Mouse (Mus musculus) kidney, adult 2 months (tissue): ENCODE measurements around the gene Bloc1s1.

Experiments used
- CTCF ChIP-seq: fragments of 200-500 bp; conservative IDR thresholded peaks from 2 replicates; pipeline ENCODE4 v1.5.1; 2011; ENCODE audit warnings: low read depth, mild to moderate bottlenecking, control low read depth, low read length, moderate library complexity, mixed read lengths; ENCODE audit not compliant: insufficient read depth, insufficient read length
- POLR2A ChIP-seq: fragments of 200-500 bp; IDR thresholded peaks from one replicate; pipeline ENCODE4 v1.6.1; 2011; ENCODE audit warnings: low read depth, low read length, control low read depth

DNA sequence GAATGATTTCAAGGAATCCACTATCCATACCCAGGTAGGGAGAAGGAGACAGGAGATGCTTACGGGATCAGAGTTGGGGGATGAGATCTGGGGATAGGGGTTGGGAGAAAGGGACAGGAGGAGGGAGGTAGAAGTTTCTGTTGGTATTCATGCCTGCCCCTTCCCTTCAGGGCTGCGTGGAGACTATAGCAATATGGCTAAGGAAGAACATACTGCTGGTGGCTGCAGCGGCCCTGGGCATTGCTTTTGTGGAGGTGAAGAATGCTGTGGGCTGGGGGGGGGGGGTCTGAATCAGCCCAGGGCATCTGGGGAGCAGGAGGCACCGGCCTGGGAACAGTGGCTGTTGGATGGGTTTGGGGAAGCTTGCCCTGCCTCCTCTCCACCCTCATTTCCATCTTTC lies 11.6 kb downstream of the Bloc1s1 start:
- TF ChIP-seq POLR2A (no peak), CTCF (no peak)
